Mouse (Mus musculus): ENCODE measurements around the gene Rprd1b. TPM values are rescaled to one million over a fixed set of nuclear protein-coding genes. Genes with fewer than 3 reads are reported as not detected.

The Rprd1b gene
- total RNA-seq, 2 experiments from 2014 or later: 37.3 to 39.1 TPM

GRCm38 (mm10) chr2:158070885-158071632 is 42.8 kb downstream of the Rprd1b start:
- intact Hi-C loops (cut with DNase I): loop anchor here (5.0 kb wide), 1 partner anchor 131 kb away; no protein-coding TSS in a partner anchor

GRCm38 (mm10) chr2:158071633-158071995 is 43.3 kb downstream of the Rprd1b start:
- intact Hi-C loops (cut with DNase I): loop anchor here (5.0 kb wide), 1 partner anchor 131 kb away; no protein-coding TSS in a partner anchor
- no peak for DNase-seq (ENCODE audit: extremely low spot score in 1 of 2, low spot score in 2 of 2)

More at GRCm38 (mm10) chr2:158070885-158071632, 42.8 kb downstream of the Rprd1b start:
- no peak for DNase-seq (ENCODE audit: extremely low spot score in 1 of 2, low spot score in 2 of 2)

GRCm38 (mm10) chr2:158074835-158075234 is 46.5 kb downstream of the Rprd1b start:
- intact Hi-C loops (cut with DNase I): loop anchor here (5.0 kb wide), 1 partner anchor 127 kb away; no protein-coding TSS in a partner anchor
- DNase-seq (ENCODE audit: extremely low spot score in 1 of 2, low spot score in 2 of 2): no peak

GRCm38 (mm10) chr2:158076690-158077089 is 48.4 kb downstream of the Rprd1b start:
- DNase-seq (ENCODE audit: extremely low spot score in 1 of 2, low spot score in 2 of 2): no peak
- intact Hi-C loops (cut with DNase I): no loop called here

- intact Hi-C loops (cut with DNase I): no loop called here
- no peak for DNase-seq (ENCODE audit: extremely low spot score in 1 of 2, low spot score in 2 of 2)
Observed at GRCm38 (mm10) chr2:158077981-158078380, 49.7 kb downstream of the Rprd1b start.

- intact Hi-C loops (cut with DNase I): no loop called here
- DNase-seq (ENCODE audit: extremely low spot score in 1 of 2, low spot score in 2 of 2): no peak
Observed at GRCm38 (mm10) chr2:158078971-158079370, 50.7 kb downstream of the Rprd1b start.

GRCm38 (mm10) chr2:158079843-158080395 is 51.6 kb downstream of the Rprd1b start:
- intact Hi-C loops (cut with DNase I): no loop called here
- DNase-seq (ENCODE audit: extremely low spot score in 1 of 2, low spot score in 2 of 2): no peak

GRCm38 (mm10) chr2:158080622-158081241 is 52.4 kb downstream of the Rprd1b start:
- intact Hi-C loops (cut with DNase I): no loop called here
- DNase-seq (ENCODE audit: extremely low spot score in 1 of 2, low spot score in 2 of 2): no peak

- intact Hi-C loops (cut with DNase I): no loop called here
- no peak for DNase-seq (ENCODE audit: extremely low spot score in 1 of 2, low spot score in 2 of 2)
Observed at GRCm38 (mm10) chr2:158084486-158084885, 56.2 kb downstream of the Rprd1b start.

GRCm38 (mm10) chr2:158090096-158090495 is 61.8 kb downstream of the Rprd1b start:
- no peak for DNase-seq (ENCODE audit: extremely low spot score in 1 of 2, low spot score in 2 of 2)
- intact Hi-C loops (cut with DNase I): no loop called here

GRCm38 (mm10) chr2:158093345-158093744 is 65.0 kb downstream of the Rprd1b start:
- intact Hi-C loops (cut with DNase I): no loop called here
- DNase-seq (ENCODE audit: extremely low spot score in 1 of 2, low spot score in 2 of 2): peak in 1 of 2 experiments; percentile 47

GRCm38 (mm10) chr2:158094300-158094699 is 66.0 kb downstream of the Rprd1b start:
- intact Hi-C loops (cut with DNase I): no loop called here
- no peak for DNase-seq (ENCODE audit: extremely low spot score in 1 of 2, low spot score in 2 of 2)

GRCm38 (mm10) chr2:158094846-158095245 is 66.5 kb downstream of the Rprd1b start:
- DNase-seq (ENCODE audit: extremely low spot score in 1 of 2, low spot score in 2 of 2): no peak
- intact Hi-C loops (cut with DNase I): no loop called here

GRCm38 (mm10) chr2:158097071-158097470 is 68.8 kb downstream of the Rprd1b start:
- no peak for DNase-seq (ENCODE audit: extremely low spot score in 1 of 2, low spot score in 2 of 2)
- intact Hi-C loops (cut with DNase I): no loop called here

GRCm38 (mm10) chr2:158098730-158099129 is 70.4 kb downstream of the Rprd1b start:
- intact Hi-C loops (cut with DNase I): no loop called here
- DNase-seq (ENCODE audit: extremely low spot score in 1 of 2, low spot score in 2 of 2): no peak

- intact Hi-C loops (cut with DNase I): no loop called here
- no peak for DNase-seq (ENCODE audit: extremely low spot score in 1 of 2, low spot score in 2 of 2)
Observed at GRCm38 (mm10) chr2:158099537-158099936, 71.2 kb downstream of the Rprd1b start.

- DNase-seq (ENCODE audit: extremely low spot score in 1 of 2, low spot score in 2 of 2): peak in 1 of 2 experiments; percentile 39
- intact Hi-C loops (cut with DNase I): no loop called here
Observed at GRCm38 (mm10) chr2:158101768-158102167, 73.5 kb downstream of the Rprd1b start.

- intact Hi-C loops (cut with DNase I): loop anchor here (5.0 kb wide), 1 partner anchor 37 kb away; no protein-coding TSS in a partner anchor
- no peak for DNase-seq (ENCODE audit: extremely low spot score in 1 of 2, low spot score in 2 of 2)
Observed at GRCm38 (mm10) chr2:158104966-158105365, 76.7 kb downstream of the Rprd1b start.

- no peak for DNase-seq (ENCODE audit: extremely low spot score in 1 of 2, low spot score in 2 of 2)
- intact Hi-C loops (cut with DNase I): loop anchor here (5.0 kb wide), 1 partner anchor 37 kb away; no protein-coding TSS in a partner anchor
Observed at GRCm38 (mm10) chr2:158105605-158106004, 77.3 kb downstream of the Rprd1b start.
